Mouse (Mus musculus): ENCODE measurements around the gene Paqr8.
"Not testable (repeated sequence)": the region's sequence is repeated elsewhere in the genome, so short reads cannot be mapped to it uniquely, and the experiment has no call there.

GRCm38 (mm10) chr1:20925324-20925723, 34.9 kb downstream of the Paqr8 start:
- not testable (repeated sequence) for TF ChIP-seq CTCF, EP300 (IDR thresholded peaks at IDR 0.05)

All from lung, postnatal 0 days (tissue).